Mouse (Mus musculus) liver, embryonic 13.5 days (tissue): ENCODE data around the gene Pik3c2a. TPM values are rescaled to one million over a fixed set of nuclear protein-coding genes. Genes with fewer than 3 reads are reported as not detected.

Experiments used
- ATAC-seq: fragments of 200-750 bp; cut with Nextera tagmentation; 2 replicates; pipeline ENCODE4 v1.8.0; 2017; ENCODE audit warnings: low read depth, mild to moderate bottlenecking, moderate number of reproducible peaks, moderate library complexity
- DNase-seq: peaks from one replicate; pipeline ENCODE4 v3.0.0; 2022
- H3K27ac ChIP-seq: fragments of 300-500 bp; sonication (generic); 2 replicates; pipeline ENCODE4 v1.5.1; 2015; ENCODE audit warnings: moderate library complexity, mild to moderate bottlenecking, inconsistent platforms
- H3K27me3 ChIP-seq: fragments of 300-500 bp; sonication (generic); 2 replicates; pipeline ENCODE4 v1.6.1; 2015; ENCODE audit warnings: mild to moderate bottlenecking, inconsistent platforms
- H3K36me3 ChIP-seq: fragments of 300-500 bp; sonication (generic); 2 replicates; pipeline ENCODE4 v1.6.1; 2015; ENCODE audit warnings: mild to moderate bottlenecking, inconsistent platforms
- H3K4me1 ChIP-seq: fragments of 300-500 bp; sonication (generic); replicated peaks from 2 replicates; pipeline ENCODE4 v1.6.1; 2015; ENCODE audit warnings: inconsistent platforms
- H3K4me2 ChIP-seq: fragments of 300-500 bp; sonication (generic); 2 replicates; pipeline ENCODE4 v1.6.1; 2015; ENCODE audit warnings: inconsistent platforms, mild to moderate bottlenecking, moderate library complexity
- H3K4me3 ChIP-seq: fragments of 300-500 bp; sonication (generic); replicated peaks from 2 replicates; pipeline ENCODE4 v1.5.1; 2015; ENCODE audit warnings: mild to moderate bottlenecking, inconsistent platforms
- H3K9ac ChIP-seq: fragments of 300-500 bp; sonication (generic); 2 replicates; pipeline ENCODE4 v1.6.1; 2015; ENCODE audit warnings: mild to moderate bottlenecking, inconsistent platforms
- H3K9me3 ChIP-seq: fragments of 300-500 bp; sonication (generic); replicated peaks from 2 replicates; pipeline ENCODE4 v1.6.1; 2016; ENCODE audit warnings: inconsistent platforms
- WGBS: fragments of 180-500 bp; shearing (Covaris S2); methylation state at CpG from one replicate; pipeline ENCODE4 v1.1.7; 2015; ENCODE audit not compliant: insufficient replicate concordance; 5-methylcytosine and 5-hydroxymethylcytosine counted together
- polyA plus RNA-seq: library from polyadenylated mRNA; unstranded; fragments of >200 nt; fragmentation: Nextera tagmentation; extraction: Ambion mirVana; gene quantifications from 2 replicates; pipeline ENCODE4 v1.2.1, GENCODE M21; 2015

The Pik3c2a gene
- polyA plus RNA-seq, 1 experiment from 2014 or later, result 3.9 TPM

DNA sequence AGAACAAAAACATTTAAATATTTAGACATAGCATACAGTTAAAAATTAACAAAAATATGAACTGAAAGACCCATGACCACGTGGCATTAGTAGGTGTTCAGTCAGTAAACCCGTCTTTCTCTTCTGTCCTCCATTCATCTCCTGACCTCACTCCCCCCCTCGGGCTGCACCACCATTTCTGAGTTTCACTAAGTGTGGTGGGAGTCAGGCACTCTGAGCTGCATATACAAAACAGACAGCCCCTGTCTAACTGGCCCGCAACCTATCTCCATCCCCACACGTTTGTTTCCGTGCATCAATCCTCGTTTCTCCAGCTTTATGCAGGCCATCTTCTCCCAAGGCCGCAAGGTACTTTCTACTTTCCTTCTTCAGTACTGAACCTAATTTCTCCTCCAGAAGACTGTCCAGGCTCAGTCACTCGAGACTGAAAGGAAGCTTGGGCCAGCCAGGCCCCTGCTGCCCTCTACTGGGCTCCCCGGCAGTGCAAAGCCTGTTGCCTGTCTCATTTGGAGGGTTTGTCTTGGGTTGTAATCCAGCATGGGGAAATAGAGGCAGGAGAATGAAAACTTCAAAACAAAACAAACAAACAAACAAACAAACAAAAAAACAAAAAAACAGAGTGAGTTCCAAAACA is 119.8 kb downstream of the Pik3c2a start:
- no peaks in the 10 kb centered on the region for H3K36me3 ChIP-seq
- DNase-seq (no peak), ATAC-seq (peak; percentile 37; the same call in 1 of the 2 replicates)
- H3K9me3 ChIP-seq, result no peaks in the 10 kb centered on the region
- no peaks in the 10 kb centered on the region for H3K27me3 ChIP-seq
- H3K27ac ChIP-seq, result no peak overlapping the region
- H3K4me1 ChIP-seq, result no peaks in the 10 kb centered on the region; the same call in 1 of the 2 replicates
- H3K4me2 ChIP-seq, result peak overlapping the region; percentile 22
- no peak overlapping the region for H3K4me3 ChIP-seq
- no peak overlapping the region for H3K9ac ChIP-seq
- WGBS, result 28% methylated on average over 10 of the region's 10 CpGs

GRCm38 (mm10) chr7:116309456-116309855 is 133.8 kb downstream of the Pik3c2a start:
- Histone ChIP-seq H3K4me1 (peaks cover 31% of the 10 kb centered on the region), H3K9ac (peak overlapping the region; percentile 26; the same call in 1 of the 2 replicates), H3K4me2 (peak overlapping the region; percentile 97), H3K9me3 (no peaks in the 10 kb centered on the region), H3K27ac (no peak overlapping the region), H3K27me3 (peaks cover 40% of the 10 kb centered on the region), H3K4me3 (peak overlapping the region; percentile 71), H3K36me3 (no peaks in the 10 kb centered on the region)
- ATAC-seq (no peak), DNase-seq (peak; percentile 47)
- 18% methylated on average over 9 of the region's 9 CpGs for WGBS

- H3K27me3 ChIP-seq, result peaks cover 40% of the 10 kb centered on the region
- H3K9me3 ChIP-seq, result no peaks in the 10 kb centered on the region
- no peak overlapping the region for H3K27ac ChIP-seq
- peak overlapping the region; percentile 97 for H3K4me2 ChIP-seq
- ATAC-seq, result 0 out of 2 replicates have a peak, but pooled peaks have one; percentile 6
- no peak for DNase-seq
- 2% methylated on average over 16 of the region's 16 CpGs for WGBS
- peak overlapping the region; percentile 68 for H3K9ac ChIP-seq
- no peaks in the 10 kb centered on the region for H3K36me3 ChIP-seq
- H3K4me1 ChIP-seq, result peaks cover 31% of the 10 kb centered on the region
- H3K4me3 ChIP-seq, result peak overlapping the region; percentile 71
Observed at GRCm38 (mm10) chr7:116308632-116308991, 134.6 kb downstream of the Pik3c2a start.

DNA sequence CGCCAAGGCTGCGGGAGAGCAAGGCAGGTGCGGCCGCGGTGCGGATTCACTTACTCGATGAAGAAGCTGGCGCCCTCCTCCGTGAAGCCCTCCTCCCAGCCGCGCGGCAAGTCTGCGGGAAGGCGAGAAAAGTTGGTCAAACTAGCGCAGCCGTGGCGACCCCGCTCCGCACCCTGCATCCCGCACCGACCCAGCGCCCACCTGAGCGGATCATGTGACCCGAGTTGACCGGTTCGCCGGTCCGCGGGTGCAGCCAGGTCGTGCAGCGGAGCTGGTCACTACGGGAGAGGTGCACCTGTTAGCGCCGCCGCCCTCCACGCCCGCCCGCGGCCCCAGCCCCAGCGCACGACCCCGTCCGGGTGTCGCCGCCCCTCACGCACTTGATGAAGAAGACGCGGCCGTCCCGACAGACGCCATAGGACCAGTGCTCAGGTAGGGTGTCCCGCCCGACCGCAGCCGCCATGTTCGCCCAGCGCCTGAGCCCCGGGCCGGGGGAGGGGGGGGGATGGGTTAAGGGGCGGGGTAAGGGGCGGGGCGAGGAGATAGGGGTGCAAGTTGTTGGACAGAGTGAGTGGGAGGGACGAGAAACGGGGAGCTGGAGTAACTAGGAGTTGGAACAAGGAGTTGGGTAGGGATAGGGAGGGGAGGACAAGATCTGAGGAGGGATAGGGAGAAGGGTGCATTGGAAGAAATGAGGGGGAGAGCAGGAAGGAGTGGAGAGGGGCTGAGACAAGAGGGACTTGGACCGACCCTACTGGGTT is 135.2 kb downstream of the Pik3c2a start, which contains the start of gene Plekha7:
Gene Plekha7 (minus strand): TSS at position 506 of the 761 bp plus-strand sequence.
- peak within 1 kb of the TSS; percentile 68 for H3K9ac ChIP-seq
- no peaks in the 10 kb centered on the region for H3K36me3 ChIP-seq
- peaks cover 40% of the 10 kb centered on the region for H3K27me3 ChIP-seq
- DNase-seq (peak; percentile 50), ATAC-seq (peak; percentile 70)
- H3K4me1 ChIP-seq, result peaks cover 31% of the 10 kb centered on the region
- no peak within 1 kb of the TSS for H3K27ac ChIP-seq
- peak within 1 kb of the TSS; percentile 97 for H3K4me2 ChIP-seq
- H3K4me3 ChIP-seq, result peak within 1 kb of the TSS; percentile 71
- no peaks in the 10 kb centered on the region for H3K9me3 ChIP-seq
- WGBS, result under 1% methylated on average over 63 of the region's 65 CpGs

DNA sequence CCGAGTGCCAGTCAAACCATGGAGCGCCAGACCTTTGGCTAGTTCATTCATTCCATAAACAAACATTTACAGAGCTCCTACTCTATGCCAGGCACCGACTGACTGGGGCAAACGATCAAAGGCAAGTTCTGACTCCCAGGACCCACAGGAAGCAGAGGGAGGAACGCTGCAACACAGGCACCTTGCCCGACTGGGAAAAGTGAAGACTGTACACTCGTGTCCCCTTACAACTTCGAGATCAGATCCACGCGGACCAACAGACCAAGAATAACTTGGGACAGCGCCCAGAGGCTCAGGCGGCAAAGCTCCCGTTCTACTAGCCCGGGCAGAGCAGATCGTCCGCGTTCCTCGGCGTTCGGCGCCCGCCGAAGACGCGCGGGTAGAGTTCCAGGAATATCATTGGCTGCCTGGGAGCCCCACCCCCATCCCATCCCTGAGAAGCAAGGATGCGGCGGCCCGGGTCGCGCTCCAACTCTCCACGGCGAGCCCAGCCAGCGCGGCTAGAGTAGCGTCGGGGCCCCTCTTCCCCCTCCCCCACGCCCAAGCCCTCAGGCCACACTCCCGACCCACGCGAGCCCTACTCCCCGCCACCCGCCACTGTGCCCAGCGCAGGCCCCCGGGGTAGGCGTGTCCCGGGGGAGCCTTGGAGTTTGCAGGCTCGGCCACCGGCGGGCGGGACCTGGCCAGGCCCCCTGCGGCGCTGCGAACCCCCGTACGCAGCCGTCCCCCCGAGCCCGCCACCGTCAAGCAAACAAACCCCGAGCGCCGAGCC is 136.0 kb downstream of the Pik3c2a start:
- Histone ChIP-seq H3K27ac (no peak overlapping the region), H3K27me3 (peaks cover 40% of the 10 kb centered on the region), H3K4me3 (peak overlapping the region; percentile 71), H3K9me3 (no peaks in the 10 kb centered on the region), H3K36me3 (no peaks in the 10 kb centered on the region), H3K9ac (peak overlapping the region; percentile 68), H3K4me2 (peak overlapping the region; percentile 97), H3K4me1 (peaks cover 31% of the 10 kb centered on the region)
- ATAC-seq (peak; percentile 69), DNase-seq (peak; percentile 67)
- WGBS, result under 1% methylated on average over 63 of the region's 63 CpGs

DNA sequence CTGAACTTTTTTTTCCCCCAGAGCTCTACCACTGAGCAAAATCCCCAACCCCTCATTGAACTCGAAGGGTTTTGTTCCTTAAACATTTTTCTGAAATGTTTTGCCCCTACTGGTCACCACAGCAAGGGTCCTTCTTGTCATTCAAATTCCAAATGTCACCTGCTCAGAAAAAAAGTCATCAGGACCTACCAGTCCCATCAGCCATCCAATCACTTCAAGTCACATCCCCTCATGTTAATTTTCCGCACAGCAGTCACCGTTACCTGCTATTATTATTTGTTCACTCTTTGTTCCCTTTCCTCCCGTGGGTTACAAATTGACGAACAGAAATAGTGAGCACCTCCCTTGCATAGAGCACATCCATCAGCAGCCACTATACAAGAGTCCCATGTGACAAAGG is 136.6 kb downstream of the Pik3c2a start:
- no peaks in the 10 kb centered on the region for H3K9me3 ChIP-seq
- ATAC-seq (no peak), DNase-seq (no peak)
- no peaks in the 10 kb centered on the region for H3K36me3 ChIP-seq
- H3K27me3 ChIP-seq, result peaks cover 40% of the 10 kb centered on the region
- peak overlapping the region; percentile 71 for H3K4me3 ChIP-seq
- H3K27ac ChIP-seq, result no peak overlapping the region
- H3K4me1 ChIP-seq, result peaks cover 31% of the 10 kb centered on the region
- H3K9ac ChIP-seq, result no peak overlapping the region
- peak overlapping the region; percentile 97 for H3K4me2 ChIP-seq
- WGBS, result 18% methylated on average over 5 of the region's 5 CpGs

GRCm38 (mm10) chr7:116301661-116302311 is 141.5 kb downstream of the Pik3c2a start:
- H3K4me1 ChIP-seq, result peaks cover 8% of the 10 kb centered on the region
- H3K27ac ChIP-seq, result no peak overlapping the region
- no peaks in the 10 kb centered on the region for H3K36me3 ChIP-seq
- ATAC-seq (no peak), DNase-seq (no peak)
- no peak overlapping the region for H3K9ac ChIP-seq
- no peaks in the 10 kb centered on the region for H3K9me3 ChIP-seq
- peaks cover 14% of the 10 kb centered on the region for H3K27me3 ChIP-seq
- H3K4me2 ChIP-seq, result no peak overlapping the region
- WGBS, result 73% methylated on average over 5 of the region's 5 CpGs
- H3K4me3 ChIP-seq, result no peak overlapping the region

- ATAC-seq (no peak), DNase-seq (no peak)
- Histone ChIP-seq H3K9me3 (no peaks in the 10 kb centered on the region), H3K4me2 (no peak overlapping the region), H3K4me3 (no peak overlapping the region), H3K27ac (no peak overlapping the region), H3K4me1 (peaks cover 6% of the 10 kb centered on the region), H3K9ac (no peak overlapping the region), H3K36me3 (no peaks in the 10 kb centered on the region), H3K27me3 (peaks cover 7% of the 10 kb centered on the region)
- WGBS, result 54% methylated on average over 4 of the region's 4 CpGs
Observed at GRCm38 (mm10) chr7:116301144-116301543, 142.1 kb downstream of the Pik3c2a start.

GRCm38 (mm10) chr7:116298851-116299250 is 144.4 kb downstream of the Pik3c2a start:
- Histone ChIP-seq H3K27ac (no peak overlapping the region), H3K27me3 (no peaks in the 10 kb centered on the region), H3K4me1 (peaks cover 15% of the 10 kb centered on the region), H3K4me2 (no peak overlapping the region), H3K9me3 (no peaks in the 10 kb centered on the region), H3K9ac (no peak overlapping the region), H3K4me3 (no peak overlapping the region), H3K36me3 (no peaks in the 10 kb centered on the region)
- 74% methylated on average over 2 of the region's 2 CpGs for WGBS
- no peak for ATAC-seq
- DNase-seq, result no peak

DNA sequence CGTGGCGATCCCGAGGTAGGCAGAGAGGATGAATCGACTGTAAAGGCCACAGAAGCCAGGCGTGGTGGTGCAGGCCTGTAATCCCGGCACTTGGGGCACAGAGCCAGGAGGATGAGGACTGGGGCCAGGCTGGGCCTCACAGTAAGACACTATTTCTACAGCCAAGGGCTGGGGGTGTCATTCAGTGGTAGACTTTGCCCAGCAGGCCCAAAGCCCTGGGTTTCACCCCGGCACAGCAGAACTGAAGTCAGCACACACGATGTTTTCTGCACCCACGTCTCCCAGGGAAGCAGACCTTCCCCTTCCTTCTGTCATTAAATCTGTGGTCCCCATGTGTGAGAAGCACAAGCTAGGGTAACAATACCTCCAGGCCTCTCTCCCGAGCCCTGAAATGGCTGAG is 144.9 kb downstream of the Pik3c2a start:
- DNase-seq (no peak), ATAC-seq (no peak)
- H3K27ac ChIP-seq, result no peak overlapping the region
- 66% methylated on average over 10 of the region's 10 CpGs for WGBS
- H3K9ac ChIP-seq, result no peak overlapping the region
- no peak overlapping the region for H3K4me3 ChIP-seq
- H3K4me2 ChIP-seq, result no peak overlapping the region
- no peaks in the 10 kb centered on the region for H3K36me3 ChIP-seq
- H3K9me3 ChIP-seq, result no peaks in the 10 kb centered on the region
- no peaks in the 10 kb centered on the region for H3K27me3 ChIP-seq
- peaks cover 15% of the 10 kb centered on the region for H3K4me1 ChIP-seq

- Histone ChIP-seq H3K9me3 (no peaks in the 10 kb centered on the region), H3K9ac (no peak overlapping the region), H3K27ac (no peak overlapping the region), H3K27me3 (no peaks in the 10 kb centered on the region), H3K4me2 (no peak overlapping the region), H3K4me3 (no peak overlapping the region), H3K4me1 (peaks cover 34% of the 10 kb centered on the region), H3K36me3 (no peaks in the 10 kb centered on the region)
- 22% methylated on average over 3 of the region's 3 CpGs for WGBS
- no peak for DNase-seq
- no peak for ATAC-seq
Observed at GRCm38 (mm10) chr7:116294961-116295360, 148.3 kb downstream of the Pik3c2a start.
